Mouse (Mus musculus) lung, embryonic 16.5 days (tissue): ENCODE results near the gene Ipo5. TPM values are rescaled to one million over a fixed set of nuclear protein-coding genes. Genes with fewer than 3 reads are reported as not detected.

Experiments
- ATAC-seq: fragments of 200-750 bp; cut with Nextera tagmentation; 2 replicates; pipeline ENCODE4 v1.8.0; 2017; ENCODE audit warnings: low read depth, mild to moderate bottlenecking, moderate library complexity
- H3K27ac ChIP-seq: fragments of 300-500 bp; sonication (generic); 2 replicates; pipeline ENCODE4 v1.5.1; 2014; ENCODE audit warnings: mild to moderate bottlenecking, control low read depth, low read length
- H3K27me3 ChIP-seq: fragments of 300-500 bp; sonication (generic); 2 replicates; pipeline ENCODE4 v1.6.1; 2014; ENCODE audit warnings: low read depth, low read length, mixed read lengths; ENCODE audit not compliant: control insufficient read depth, insufficient read depth
- H3K36me3 ChIP-seq: fragments of 300-500 bp; sonication (generic); 2 replicates; pipeline ENCODE4 v1.6.1; 2014; ENCODE audit warnings: low read length; ENCODE audit not compliant: control insufficient read depth, insufficient read depth
- H3K4me1 ChIP-seq: fragments of 300-500 bp; sonication (generic); replicated peaks from 2 replicates; pipeline ENCODE4 v1.6.1; 2014; ENCODE audit warnings: low read length, mixed read lengths; ENCODE audit not compliant: control insufficient read depth, insufficient read depth
- H3K4me2 ChIP-seq: fragments of 300-500 bp; sonication (generic); 2 replicates; pipeline ENCODE4 v1.6.1; 2014; ENCODE audit warnings: low read depth, low read length, control low read depth
- H3K4me3 ChIP-seq: fragments of 300-500 bp; sonication (generic); 2 replicates; pipeline ENCODE4 v1.5.1; 2014; ENCODE audit warnings: mild to moderate bottlenecking, low read length, control low read depth
- H3K9ac ChIP-seq: fragments of 300-500 bp; sonication (generic); 2 replicates; pipeline ENCODE4 v1.6.1; 2014; ENCODE audit warnings: low read length, control low read depth
- H3K9me3 ChIP-seq: fragments of 300-500 bp; sonication (generic); 2 replicates; pipeline ENCODE4 v1.6.1; 2016; ENCODE audit warnings: low read length; ENCODE audit not compliant: control insufficient read depth
- WGBS: fragments of 180-500 bp; shearing (Covaris S2); extraction: QIAGEN DNeasy Blood & Tissue Kit; methylation state at CpG from one replicate; pipeline ENCODE4 v1.1.7; 2014; 5-methylcytosine and 5-hydroxymethylcytosine counted together
- polyA plus RNA-seq: library from polyadenylated mRNA; unstranded; fragments of >200 nt; fragmentation: Nextera tagmentation; extraction: Ambion mirVana; gene quantifications from 2 replicates; pipeline ENCODE4 v1.2.1, GENCODE M21; 2015

Ipo5 gene
- polyA plus RNA-seq, 1 experiment from 2014 or later: 78.9 TPM

GRCm38 (mm10) chr14:120937102-120937501 lies 26.1 kb downstream of the Ipo5 start:
- Histone ChIP-seq H3K9me3 (no peaks in the 10 kb centered on the region), H3K27me3 (no peaks in the 10 kb centered on the region), H3K4me2 (no peak overlapping the region), H3K36me3 (peaks cover 61% of the 10 kb centered on the region), H3K9ac (no peak overlapping the region), H3K27ac (peak overlapping the region; percentile 27; the same call in 1 of the 2 replicates), H3K4me1 (peaks cover 5% of the 10 kb centered on the region; the same call in 1 of the 2 replicates), H3K4me3 (no peak overlapping the region)
- WGBS: 38% methylated on average over 1 of the region's 1 CpGs
- ATAC-seq: peak; percentile 80

- no peaks in the 10 kb centered on the region for H3K27me3 ChIP-seq
- peaks cover 7% of the 10 kb centered on the region for H3K4me1 ChIP-seq
- H3K4me3 ChIP-seq: no peak overlapping the region
- 62% methylated on average over 9 of the region's 9 CpGs for WGBS
- no peak overlapping the region for H3K9ac ChIP-seq
- no peak overlapping the region for H3K4me2 ChIP-seq
- no peak for ATAC-seq
- no peak overlapping the region for H3K27ac ChIP-seq
- no peaks in the 10 kb centered on the region for H3K9me3 ChIP-seq
- H3K36me3 ChIP-seq: peaks cover 47% of the 10 kb centered on the region
Measured at GRCm38 (mm10) chr14:120942803-120943202, 31.8 kb downstream of the Ipo5 start.

- H3K27me3 ChIP-seq: no peaks in the 10 kb centered on the region
- peaks cover 11% of the 10 kb centered on the region for H3K4me1 ChIP-seq
- peak overlapping the region; percentile 58 for H3K27ac ChIP-seq
- no peak overlapping the region for H3K4me3 ChIP-seq
- peak; percentile 53 for ATAC-seq
- H3K9ac ChIP-seq: no peak overlapping the region
- 47% methylated on average over 7 of the region's 7 CpGs for WGBS
- no peaks in the 10 kb centered on the region for H3K9me3 ChIP-seq
- no peak overlapping the region for H3K4me2 ChIP-seq
- peaks cover 47% of the 10 kb centered on the region for H3K36me3 ChIP-seq
Measured at GRCm38 (mm10) chr14:120945146-120945545, 34.1 kb downstream of the Ipo5 start.

- Histone ChIP-seq H3K27ac (peak overlapping the region; percentile 71), H3K4me3 (no peak overlapping the region), H3K36me3 (peaks cover 34% of the 10 kb centered on the region), H3K4me2 (no peak overlapping the region), H3K9me3 (no peaks in the 10 kb centered on the region), H3K27me3 (no peaks in the 10 kb centered on the region), H3K9ac (no peak overlapping the region), H3K4me1 (peaks cover 11% of the 10 kb centered on the region)
- peak; percentile 85 for ATAC-seq
- WGBS: 22% methylated on average over 8 of the region's 8 CpGs
Measured at GRCm38 (mm10) chr14:120947104-120947503, 36.1 kb downstream of the Ipo5 start.

GRCm38 (mm10) chr14:120949002-120949401 lies 38.0 kb downstream of the Ipo5 start:
- no peak overlapping the region for H3K4me3 ChIP-seq
- no peak overlapping the region for H3K27ac ChIP-seq
- no peaks in the 10 kb centered on the region for H3K27me3 ChIP-seq
- no peak for ATAC-seq
- WGBS: 87% methylated on average over 5 of the region's 5 CpGs
- H3K36me3 ChIP-seq: peaks cover 20% of the 10 kb centered on the region
- no peaks in the 10 kb centered on the region for H3K9me3 ChIP-seq
- no peak overlapping the region for H3K9ac ChIP-seq
- H3K4me1 ChIP-seq: peaks cover 11% of the 10 kb centered on the region
- H3K4me2 ChIP-seq: no peak overlapping the region

- H3K27ac ChIP-seq: no peak overlapping the region
- H3K9me3 ChIP-seq: no peaks in the 10 kb centered on the region
- no peak overlapping the region for H3K9ac ChIP-seq
- peaks cover 11% of the 10 kb centered on the region for H3K4me1 ChIP-seq
- 89% methylated on average over 2 of the region's 2 CpGs for WGBS
- no peak overlapping the region for H3K4me3 ChIP-seq
- no peak for ATAC-seq
- H3K36me3 ChIP-seq: peaks cover 17% of the 10 kb centered on the region
- H3K27me3 ChIP-seq: no peaks in the 10 kb centered on the region
- H3K4me2 ChIP-seq: no peak overlapping the region
Measured at GRCm38 (mm10) chr14:120950068-120950467, 39.0 kb downstream of the Ipo5 start.

- H3K9me3 ChIP-seq: no peaks in the 10 kb centered on the region
- 45% methylated on average over 2 of the region's 2 CpGs for WGBS
- no peak overlapping the region for H3K27ac ChIP-seq
- no peak overlapping the region for H3K9ac ChIP-seq
- H3K27me3 ChIP-seq: no peaks in the 10 kb centered on the region
- H3K4me3 ChIP-seq: no peak overlapping the region
- H3K36me3 ChIP-seq: peaks cover 17% of the 10 kb centered on the region
- no peak overlapping the region for H3K4me2 ChIP-seq
- peaks cover 4% of the 10 kb centered on the region; the same call in 1 of the 2 replicates for H3K4me1 ChIP-seq
- ATAC-seq: no peak
Measured at GRCm38 (mm10) chr14:120952434-120952833, 41.4 kb downstream of the Ipo5 start.

- 53% methylated on average over 8 of the region's 8 CpGs for WGBS
- H3K4me2 ChIP-seq: no peak overlapping the region
- no peak overlapping the region for H3K9ac ChIP-seq
- H3K4me1 ChIP-seq: 0 out of 2 replicates have a peak, but pooled peaks cover 3% of the 10 kb centered on the region
- no peak overlapping the region for H3K4me3 ChIP-seq
- H3K36me3 ChIP-seq: no peaks in the 10 kb centered on the region
- H3K27me3 ChIP-seq: no peaks in the 10 kb centered on the region
- no peak overlapping the region for H3K27ac ChIP-seq
- ATAC-seq: no peak
- H3K9me3 ChIP-seq: no peaks in the 10 kb centered on the region
Measured at GRCm38 (mm10) chr14:120960551-120960950, 49.5 kb downstream of the Ipo5 start.

- no peak for ATAC-seq
- Histone ChIP-seq H3K4me3 (no peak overlapping the region), H3K27ac (no peak overlapping the region), H3K4me1 (0 out of 2 replicates have a peak, but pooled peaks cover 3% of the 10 kb centered on the region), H3K9ac (no peak overlapping the region), H3K4me2 (no peak overlapping the region), H3K36me3 (no peaks in the 10 kb centered on the region), H3K9me3 (no peaks in the 10 kb centered on the region), H3K27me3 (no peaks in the 10 kb centered on the region)
- 62% methylated on average over 5 of the region's 5 CpGs for WGBS
Measured at GRCm38 (mm10) chr14:120960991-120961390, 50.0 kb downstream of the Ipo5 start.

- no peaks in the 10 kb centered on the region for H3K36me3 ChIP-seq
- no peaks in the 10 kb centered on the region for H3K4me1 ChIP-seq
- no peak overlapping the region for H3K4me2 ChIP-seq
- H3K27me3 ChIP-seq: no peaks in the 10 kb centered on the region
- H3K27ac ChIP-seq: no peak overlapping the region
- H3K9ac ChIP-seq: no peak overlapping the region
- ATAC-seq: no peak
- H3K9me3 ChIP-seq: no peaks in the 10 kb centered on the region
- WGBS: 83% methylated on average over 6 of the region's 6 CpGs
- no peak overlapping the region for H3K4me3 ChIP-seq
Measured at GRCm38 (mm10) chr14:120967072-120967471, 56.0 kb downstream of the Ipo5 start.
